Mouse (Mus musculus): ENCODE measurements around the gene Snd1.

- no peak for TF ChIP-seq CTCF (IDR thresholded peaks at IDR 0.05; ENCODE audit: control insufficient read depth, insufficient read depth, insufficient read length)
- no peak for TF ChIP-seq CEBPB (IDR thresholded peaks at IDR 0.05; ENCODE audit: low read depth)
- no peak for TF ChIP-seq MAX (IDR thresholded peaks at IDR 0.05)
- TF ChIP-seq MYOG (IDR thresholded peaks at IDR 0.05; ENCODE audit: control insufficient read depth, extremely low read depth, insufficient read length): no peak
- TF ChIP-seq USF1 (IDR thresholded peaks at IDR 0.05; ENCODE audit: low read depth): no peak
- no peak for TF ChIP-seq MYOD1 (IDR thresholded peaks at IDR 0.05; ENCODE audit: control insufficient read depth, insufficient read length, low read depth)
- TF ChIP-seq FOSL1 (IDR thresholded peaks at IDR 0.05; ENCODE audit: insufficient read depth, low read length, poor library complexity, severe bottlenecking): no peak
Measured at GRCm38 (mm10) chr6:28450977-28451376, 24.0 kb upstream of the Snd1 start.

All from C2C12 (cell line).